Mouse (Mus musculus): ENCODE data around the gene Mup5. TPM values are rescaled to one million over a fixed set of nuclear protein-coding genes. Genes with fewer than 3 reads are reported as not detected.

Mup5 gene
- polyA plus RNA-seq, 1 experiment: not detected

Other genes with a start within 250 kb of the Mup5 start
- not detected in 2 replicates for gene Mup17, start 239.4 kb downstream of the Mup5 start, polyA plus RNA-seq (2012; ENCODE audit: insufficient read depth, insufficient read length, missing spikeins)
- 1.5 TPM in 1 of 2 replicates, not detected in the other for gene Mup18, start 161.1 kb downstream of the Mup5 start, polyA plus RNA-seq (2012; ENCODE audit: insufficient read depth, insufficient read length, missing spikeins)
- gene Mup19, start 53.0 kb downstream of the Mup5 start, polyA plus RNA-seq (2012; ENCODE audit: insufficient read depth, insufficient read length, missing spikeins): 5.8 TPM in 1 of 2 replicates, not detected in the other
- 5.4 TPM in 1 of 2 replicates, not detected in the other for gene Mup20, start 218.9 kb upstream of the Mup5 start, polyA plus RNA-seq (2012; ENCODE audit: insufficient read depth, insufficient read length, missing spikeins)